Mouse (Mus musculus): ENCODE measurements at regions not wholly inside any gene's neighbourhood (a gene's known extent, or its start where the extent isn't known, plus 50 kb on each side); places are given as distances from the start of the nearest gene placed in this dataset.

DNA sequence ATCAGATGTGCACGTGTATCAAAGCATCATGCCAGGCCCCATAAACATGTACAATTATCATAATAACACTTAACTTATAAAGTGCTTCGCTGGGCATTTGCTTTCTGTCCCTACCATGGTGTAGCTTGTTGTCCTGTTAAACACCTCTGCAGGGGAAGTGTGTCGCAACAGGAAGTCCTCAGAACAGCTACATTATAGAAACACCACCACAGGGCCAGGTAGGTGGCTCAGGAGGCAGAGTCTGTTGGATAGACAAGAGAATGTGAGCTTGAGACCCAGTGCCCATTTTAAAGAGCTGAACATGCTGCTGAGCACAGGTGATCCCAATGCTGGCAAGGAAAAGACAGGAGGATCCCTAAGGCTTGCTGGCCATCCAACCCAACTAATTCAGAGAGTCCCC is 361.9 kb upstream of the Maf start:
- Histone ChIP-seq H3K27ac (replicated peaks) (no peak overlapping the region), H3K4me3 (no peak overlapping the region), H3K9me3 (replicated peaks) (no peaks in the 10 kb centered on the region), H3K36me3 (no peaks in the 10 kb centered on the region), H3K27me3 (ENCODE audit: low read depth, poor library complexity, severe bottlenecking) (no peaks in the 10 kb centered on the region), H3K4me1 (no peaks in the 10 kb centered on the region)
- no peak for DNase-seq (ENCODE audit: low spot score)
- WGBS, result 87% methylated on average over 3 of the region's 3 CpGs

DNA sequence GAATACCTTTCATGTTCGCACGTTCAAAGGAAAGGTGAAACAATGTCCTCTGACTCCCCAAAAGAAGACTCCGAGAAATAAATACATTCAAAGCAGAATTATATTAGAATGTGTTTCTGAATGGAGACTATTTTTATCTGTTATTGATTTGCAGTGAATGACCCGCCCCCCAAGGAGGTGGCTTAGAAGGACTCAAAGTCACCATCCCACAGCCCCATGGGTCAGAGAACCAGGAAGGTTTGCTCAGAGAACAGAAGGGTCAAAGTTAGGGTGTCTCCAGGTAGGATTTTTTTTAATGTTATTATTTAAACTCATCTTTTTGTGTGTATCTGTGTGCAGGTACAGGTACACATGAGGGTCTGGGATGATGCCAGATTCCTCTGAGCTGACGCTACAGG is 360.4 kb upstream of the Maf start:
- no peaks in the 10 kb centered on the region for H3K27me3 ChIP-seq (ENCODE audit: low read depth, poor library complexity, severe bottlenecking)
- no peak overlapping the region for H3K27ac ChIP-seq (replicated peaks)
- 94% methylated on average over 5 of the region's 5 CpGs for WGBS
- no peaks in the 10 kb centered on the region for H3K4me1 ChIP-seq
- no peaks in the 10 kb centered on the region for H3K36me3 ChIP-seq
- DNase-seq (ENCODE audit: low spot score), result no peak
- no peaks in the 10 kb centered on the region for H3K9me3 ChIP-seq (replicated peaks)
- H3K4me3 ChIP-seq, result no peak overlapping the region

DNA sequence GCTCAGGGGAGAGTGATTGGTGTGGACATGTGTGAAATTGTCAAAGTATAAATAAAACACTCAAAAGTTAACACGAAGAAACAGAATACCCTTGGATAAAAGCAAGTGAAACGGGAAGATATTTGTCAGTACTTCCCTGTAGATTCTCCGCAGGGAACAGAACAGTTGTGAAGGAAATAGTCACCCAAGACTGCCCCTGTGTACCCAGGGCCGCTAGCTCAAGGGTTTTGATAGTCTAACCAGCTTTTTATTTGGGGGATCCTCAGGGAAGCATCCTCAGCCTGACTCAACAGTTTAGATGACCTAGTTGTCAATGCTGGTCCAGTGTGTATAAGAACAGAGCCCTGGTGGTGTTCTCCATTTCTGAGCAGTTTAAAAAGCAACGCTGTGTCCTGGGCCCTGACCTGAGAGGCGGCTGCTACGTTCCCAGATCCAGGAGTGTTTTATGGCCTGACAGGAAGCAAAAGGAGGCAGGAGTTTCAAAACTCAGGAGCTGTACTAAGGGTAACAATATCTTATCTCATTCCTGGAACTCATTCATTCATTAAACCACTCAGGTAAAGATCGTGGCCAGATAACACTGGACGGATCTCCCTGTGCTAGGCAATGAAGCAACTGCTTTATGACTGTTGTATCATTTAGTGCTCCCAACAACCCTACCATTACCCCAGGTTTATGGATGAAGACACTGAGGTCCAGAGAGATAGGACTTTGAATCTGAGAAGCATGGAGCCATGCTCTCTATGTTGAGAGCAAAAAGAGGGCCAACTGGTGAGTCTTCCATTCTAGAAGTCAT is 359.8 kb upstream of the Maf start:
- Histone ChIP-seq H3K9me3 (replicated peaks) (no peaks in the 10 kb centered on the region), H3K27me3 (ENCODE audit: low read depth, poor library complexity, severe bottlenecking) (no peaks in the 10 kb centered on the region), H3K36me3 (no peaks in the 10 kb centered on the region), H3K4me3 (no peak overlapping the region), H3K4me1 (no peaks in the 10 kb centered on the region), H3K27ac (replicated peaks) (no peak overlapping the region)
- no peak for DNase-seq (ENCODE audit: low spot score)
- WGBS, result 92% methylated on average over 9 of the region's 9 CpGs

DNA sequence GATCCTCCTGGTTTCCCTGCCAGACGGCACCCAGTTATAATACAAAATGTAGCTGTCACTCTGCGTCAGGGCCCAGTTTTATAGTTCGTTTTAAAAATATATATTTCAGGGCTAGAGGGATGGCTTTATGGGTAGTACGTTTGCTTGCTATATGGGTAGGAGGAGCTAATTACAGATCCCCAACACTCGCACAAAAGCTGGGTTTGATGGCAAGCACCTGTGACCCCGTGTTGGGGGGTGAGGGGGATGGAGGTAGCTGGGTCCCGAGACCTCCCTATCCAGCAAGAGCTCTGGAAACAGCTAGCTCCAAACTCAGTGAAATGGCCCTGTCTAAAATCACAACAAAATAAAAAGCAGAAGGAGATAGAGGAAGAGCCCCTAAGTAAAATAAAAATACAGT is 358.3 kb upstream of the Maf start:
- no peak for DNase-seq (ENCODE audit: low spot score)
- Histone ChIP-seq H3K4me3 (no peak overlapping the region), H3K36me3 (no peaks in the 10 kb centered on the region), H3K9me3 (replicated peaks) (no peaks in the 10 kb centered on the region), H3K27ac (replicated peaks) (no peak overlapping the region), H3K4me1 (no peaks in the 10 kb centered on the region), H3K27me3 (ENCODE audit: low read depth, poor library complexity, severe bottlenecking) (no peaks in the 10 kb centered on the region)
- 91% methylated on average over 7 of the region's 7 CpGs for WGBS

DNA sequence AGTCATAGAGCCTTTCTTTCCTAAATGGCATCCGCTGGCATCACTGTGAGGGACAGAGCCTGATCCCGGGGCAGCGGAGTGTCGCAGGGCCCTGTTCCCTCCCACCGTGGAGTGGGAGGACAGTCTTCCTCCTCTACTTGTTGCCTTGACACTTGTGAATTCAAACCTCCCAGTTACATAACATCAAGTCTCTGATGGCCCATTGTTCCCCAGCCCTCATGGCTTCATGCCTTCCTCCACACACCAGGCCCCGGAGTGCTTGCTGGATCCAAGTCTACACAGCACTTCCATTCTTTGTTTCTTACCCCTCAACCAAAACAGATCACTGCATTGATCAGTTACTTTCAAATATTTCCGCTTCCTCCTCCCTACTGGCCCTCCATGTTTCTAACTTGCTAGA is 357.7 kb upstream of the Maf start:
- Histone ChIP-seq H3K36me3 (no peaks in the 10 kb centered on the region), H3K27me3 (ENCODE audit: low read depth, poor library complexity, severe bottlenecking) (no peaks in the 10 kb centered on the region; the same call in 1 of the 2 replicates), H3K4me1 (no peaks in the 10 kb centered on the region), H3K27ac (replicated peaks) (no peak overlapping the region), H3K9me3 (replicated peaks) (no peaks in the 10 kb centered on the region), H3K4me3 (no peak overlapping the region)
- no peak for DNase-seq (ENCODE audit: low spot score)
- WGBS, result 97% methylated on average over 7 of the region's 7 CpGs

DNA sequence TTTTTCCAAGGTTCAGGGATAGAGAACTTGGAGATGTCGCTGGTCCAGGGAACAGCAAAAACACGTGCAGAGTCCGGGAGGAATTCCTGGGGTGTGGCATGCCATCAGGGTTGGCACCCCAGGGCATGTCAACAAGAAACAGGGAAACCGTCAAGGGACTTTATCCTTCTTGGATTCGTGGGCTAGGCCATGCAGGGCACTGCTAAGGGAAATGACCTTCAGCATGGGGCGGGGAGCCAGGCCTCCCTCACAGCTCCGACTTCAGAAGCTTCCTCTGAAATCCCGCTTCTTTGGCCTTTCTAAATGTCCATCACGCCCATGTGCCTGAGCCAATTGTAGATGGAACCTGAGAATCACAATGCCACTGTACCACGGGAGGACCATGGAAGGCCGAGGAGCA is 357.0 kb upstream of the Maf start:
- H3K4me3 ChIP-seq, result no peak overlapping the region
- H3K27ac ChIP-seq (replicated peaks), result no peak overlapping the region
- no peaks in the 10 kb centered on the region for H3K36me3 ChIP-seq
- H3K4me1 ChIP-seq, result no peaks in the 10 kb centered on the region
- DNase-seq (ENCODE audit: low spot score), result no peak
- 90% methylated on average over 11 of the region's 11 CpGs for WGBS
- H3K27me3 ChIP-seq (ENCODE audit: low read depth, poor library complexity, severe bottlenecking), result no peaks in the 10 kb centered on the region; the same call in 1 of the 2 replicates
- no peaks in the 10 kb centered on the region for H3K9me3 ChIP-seq (replicated peaks)

DNA sequence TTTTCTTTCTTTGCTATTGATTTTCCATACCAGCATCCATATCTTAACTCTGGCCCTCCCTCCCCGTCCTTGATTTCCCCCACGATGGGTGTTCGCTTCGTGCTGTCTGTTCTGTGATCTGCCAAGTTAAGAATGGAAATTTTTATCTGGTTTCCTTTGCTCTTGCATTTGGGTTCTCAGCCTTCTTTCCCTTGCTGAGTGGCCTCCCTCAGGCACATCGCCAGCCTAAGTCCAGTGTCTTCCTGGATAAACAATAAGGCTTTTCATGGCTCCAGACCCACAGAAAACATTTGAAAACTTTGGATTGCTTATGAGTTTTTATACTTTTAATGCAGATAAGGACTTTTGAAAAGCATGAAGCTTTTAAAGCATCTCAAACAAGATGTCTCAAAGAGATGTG is 355.9 kb upstream of the Maf start:
- H3K4me3 ChIP-seq, result no peak overlapping the region
- H3K36me3 ChIP-seq, result no peaks in the 10 kb centered on the region
- H3K27me3 ChIP-seq (ENCODE audit: low read depth, poor library complexity, severe bottlenecking), result peaks cover 10% of the 10 kb centered on the region; the same call in 1 of the 2 replicates
- WGBS, result 90% methylated on average over 5 of the region's 5 CpGs
- H3K9me3 ChIP-seq (replicated peaks), result no peaks in the 10 kb centered on the region
- H3K4me1 ChIP-seq, result no peaks in the 10 kb centered on the region
- no peak overlapping the region for H3K27ac ChIP-seq (replicated peaks)
- DNase-seq (ENCODE audit: low spot score), result no peak

DNA sequence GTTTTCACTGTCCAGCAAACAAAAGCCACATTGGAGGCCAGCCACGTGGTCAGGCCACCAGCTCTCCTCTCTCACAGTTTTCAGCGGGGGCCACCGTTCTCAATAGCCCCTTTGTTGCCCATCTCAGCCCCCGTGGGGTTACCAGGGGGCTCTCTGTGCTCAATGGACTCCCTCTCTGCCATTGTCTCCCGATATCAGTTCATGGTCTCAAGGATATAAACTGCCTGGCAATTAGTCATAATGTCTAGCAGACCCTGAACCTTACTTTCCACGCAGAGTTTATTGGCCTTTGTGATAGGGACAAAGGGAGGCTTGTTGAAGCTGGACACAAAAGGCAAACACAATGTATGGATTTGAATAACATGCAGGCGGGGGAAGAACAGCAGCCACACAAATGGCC is 345.9 kb upstream of the Maf start:
- H3K36me3 ChIP-seq, result no peaks in the 10 kb centered on the region
- 16% methylated on average over 7 of the region's 7 CpGs for WGBS
- peaks cover 25% of the 10 kb centered on the region for H3K4me1 ChIP-seq
- DNase-seq (ENCODE audit: low spot score), result peak; percentile 77
- H3K4me3 ChIP-seq, result no peak overlapping the region
- H3K9me3 ChIP-seq (replicated peaks), result no peaks in the 10 kb centered on the region
- peak overlapping the region; percentile 74 for H3K27ac ChIP-seq (replicated peaks)
- peaks cover 87% of the 10 kb centered on the region for H3K27me3 ChIP-seq (ENCODE audit: low read depth, poor library complexity, severe bottlenecking)

DNA sequence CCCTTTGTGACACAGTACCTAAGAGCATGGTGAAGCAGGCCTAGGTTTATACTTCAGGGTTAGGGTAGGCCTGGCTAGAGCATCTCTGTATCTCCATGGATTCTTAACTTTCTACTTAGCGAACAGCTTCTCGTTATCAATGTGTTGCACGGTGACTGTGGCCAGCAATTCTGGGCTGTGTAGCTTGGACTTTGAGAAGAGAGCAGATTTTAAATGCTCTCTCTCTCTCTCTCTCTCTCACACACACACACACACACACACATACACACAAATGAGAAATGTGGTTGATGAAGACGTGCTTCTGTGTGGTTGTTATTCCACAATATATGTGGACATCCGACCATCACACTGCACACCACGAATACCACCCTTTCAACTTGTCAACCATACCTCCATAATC is 345.4 kb upstream of the Maf start:
- Histone ChIP-seq H3K27ac (replicated peaks) (peak overlapping the region; percentile 74), H3K4me1 (peaks cover 25% of the 10 kb centered on the region), H3K27me3 (ENCODE audit: low read depth, poor library complexity, severe bottlenecking) (peaks cover 84% of the 10 kb centered on the region)

DNA sequence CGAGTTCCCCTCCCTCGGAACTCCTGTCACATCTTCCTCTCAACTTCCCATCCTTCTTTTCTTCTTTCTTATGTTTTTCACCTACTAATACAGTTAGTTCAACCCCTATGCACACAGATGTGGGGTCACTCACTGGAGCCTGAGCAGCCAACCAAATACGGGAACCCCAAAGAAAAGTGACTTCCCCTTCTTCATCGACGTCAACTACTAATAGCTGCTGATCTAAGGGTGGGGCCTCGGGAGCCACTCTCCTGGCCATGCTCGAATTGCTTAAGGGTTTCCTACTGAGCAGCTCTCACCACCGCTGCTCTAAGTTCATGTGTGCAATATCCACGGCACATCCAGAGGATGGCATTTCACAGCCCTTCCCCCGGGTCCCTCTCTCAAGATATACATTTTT is 340.9 kb upstream of the Maf start:
- peaks cover 56% of the 10 kb centered on the region for H3K27me3 ChIP-seq (ENCODE audit: low read depth, poor library complexity, severe bottlenecking)
- DNase-seq (ENCODE audit: low spot score), result no peak

More for the DNA sequence above, 345.4 kb upstream of the Maf start:
- DNase-seq (ENCODE audit: low spot score), result no peak
- Histone ChIP-seq H3K36me3 (no peaks in the 10 kb centered on the region), H3K9me3 (replicated peaks) (no peaks in the 10 kb centered on the region), H3K4me3 (no peak overlapping the region)
- WGBS, result 76% methylated on average over 6 of the region's 6 CpGs

DNA sequence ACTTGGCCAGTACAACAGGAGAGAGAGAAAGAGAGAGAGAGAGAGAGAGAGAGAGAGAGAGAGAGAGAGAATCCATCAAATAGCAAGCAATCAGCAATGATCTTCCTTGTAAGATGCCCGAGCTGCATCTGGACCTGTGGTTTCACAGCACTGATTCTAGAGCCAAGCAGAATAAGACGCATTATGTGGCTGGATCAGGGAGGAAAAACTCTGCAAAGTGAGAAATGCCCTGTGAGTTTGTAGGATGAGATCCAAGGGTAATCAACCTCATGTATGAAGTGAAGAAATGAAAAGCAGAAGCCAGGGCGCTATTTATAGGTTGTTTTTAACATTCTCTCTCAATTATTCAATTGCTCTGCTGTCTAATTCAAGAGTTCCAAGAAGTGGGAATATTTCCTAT is 339.3 kb upstream of the Maf start:
- H3K36me3 ChIP-seq, result no peaks in the 10 kb centered on the region
- H3K9me3 ChIP-seq (replicated peaks), result no peaks in the 10 kb centered on the region
- WGBS, result 80% methylated on average over 3 of the region's 3 CpGs
- no peak for DNase-seq (ENCODE audit: low spot score)
- H3K27me3 ChIP-seq (ENCODE audit: low read depth, poor library complexity, severe bottlenecking), result peaks cover 44% of the 10 kb centered on the region
- no peak overlapping the region for H3K27ac ChIP-seq (replicated peaks)
- H3K4me1 ChIP-seq, result no peaks in the 10 kb centered on the region
- H3K4me3 ChIP-seq, result no peak overlapping the region

More for the DNA sequence above, 340.9 kb upstream of the Maf start:
- 87% methylated on average over 10 of the region's 10 CpGs for WGBS
- no peaks in the 10 kb centered on the region for H3K9me3 ChIP-seq (replicated peaks)
- no peaks in the 10 kb centered on the region for H3K36me3 ChIP-seq
- no peak overlapping the region for H3K4me3 ChIP-seq
- no peak overlapping the region for H3K27ac ChIP-seq (replicated peaks)
- peaks cover 10% of the 10 kb centered on the region for H3K4me1 ChIP-seq

DNA sequence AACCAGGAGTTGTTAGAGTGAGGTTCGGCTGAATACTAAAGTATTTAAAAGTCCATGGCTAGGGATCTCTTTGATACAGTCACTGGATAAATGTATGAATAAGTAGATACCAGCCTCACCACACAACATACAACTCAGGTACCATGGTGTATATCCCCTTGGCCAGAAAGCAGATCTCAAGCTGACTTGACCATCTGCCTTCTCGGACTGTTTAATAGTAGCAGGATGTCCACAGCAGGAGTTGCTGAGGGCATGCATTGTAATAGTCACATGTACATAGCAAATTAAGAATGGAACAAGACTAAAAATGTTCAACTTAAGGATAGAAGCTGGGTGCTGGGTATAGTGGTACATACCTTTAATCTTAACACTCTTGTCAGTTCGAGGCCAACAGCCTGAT is 337.9 kb upstream of the Maf start:
- 95% methylated on average over 3 of the region's 3 CpGs for WGBS
- Histone ChIP-seq H3K36me3 (no peaks in the 10 kb centered on the region), H3K27ac (replicated peaks) (no peak overlapping the region), H3K27me3 (ENCODE audit: low read depth, poor library complexity, severe bottlenecking) (peaks cover 31% of the 10 kb centered on the region), H3K4me1 (no peaks in the 10 kb centered on the region), H3K9me3 (replicated peaks) (no peaks in the 10 kb centered on the region), H3K4me3 (no peak overlapping the region)
- no peak for DNase-seq (ENCODE audit: low spot score)

DNA sequence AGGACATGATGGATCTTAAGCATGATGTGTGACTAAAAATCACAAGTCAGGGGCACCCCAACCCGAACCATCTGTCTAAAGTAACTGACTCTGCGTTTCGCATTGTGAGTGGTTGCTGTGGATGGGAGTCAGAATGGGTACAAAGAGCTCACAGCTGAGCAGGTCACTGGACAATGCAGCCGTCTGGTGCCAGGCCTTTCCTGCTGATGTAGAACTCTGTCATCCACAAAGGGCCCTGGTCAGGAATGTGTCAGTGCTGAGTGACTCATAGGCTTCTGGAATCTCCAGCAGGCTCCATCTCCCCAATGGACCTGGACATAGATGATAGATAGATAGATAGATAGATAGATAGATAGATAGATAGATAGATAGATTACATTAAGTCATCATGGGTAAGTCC is 335.8 kb upstream of the Maf start:
- no peaks in the 10 kb centered on the region for H3K36me3 ChIP-seq
- H3K27me3 ChIP-seq (ENCODE audit: low read depth, poor library complexity, severe bottlenecking), result peaks cover 9% of the 10 kb centered on the region; the same call in 1 of the 2 replicates
- H3K9me3 ChIP-seq (replicated peaks), result no peaks in the 10 kb centered on the region
- no peak for DNase-seq (ENCODE audit: low spot score)
- no peak overlapping the region for H3K27ac ChIP-seq (replicated peaks)
- H3K4me1 ChIP-seq, result no peaks in the 10 kb centered on the region
- 93% methylated on average over 4 of the region's 4 CpGs for WGBS
- H3K4me3 ChIP-seq, result no peak overlapping the region
